Mouse (Mus musculus) adrenal gland, adult (tissue): ENCODE measurements at regions not wholly inside any gene's neighbourhood (a gene's known extent, or its start where the extent isn't known, plus 50 kb on each side); places are given as distances from the start of the nearest gene placed in this dataset.
A peak's percentile ranks its signal among the peaks of the same experiment; 100 is the strongest.

ENCODE experiments used
- DNase-seq, 2 experiments: peaks; one replicate each; pipeline ENCODE4 v3.0.0; 2022 to 2023; ENCODE audit warnings: low spot score in 1 of 2; ENCODE audit not compliant: inconsistent age in 2 of 2

DNA sequence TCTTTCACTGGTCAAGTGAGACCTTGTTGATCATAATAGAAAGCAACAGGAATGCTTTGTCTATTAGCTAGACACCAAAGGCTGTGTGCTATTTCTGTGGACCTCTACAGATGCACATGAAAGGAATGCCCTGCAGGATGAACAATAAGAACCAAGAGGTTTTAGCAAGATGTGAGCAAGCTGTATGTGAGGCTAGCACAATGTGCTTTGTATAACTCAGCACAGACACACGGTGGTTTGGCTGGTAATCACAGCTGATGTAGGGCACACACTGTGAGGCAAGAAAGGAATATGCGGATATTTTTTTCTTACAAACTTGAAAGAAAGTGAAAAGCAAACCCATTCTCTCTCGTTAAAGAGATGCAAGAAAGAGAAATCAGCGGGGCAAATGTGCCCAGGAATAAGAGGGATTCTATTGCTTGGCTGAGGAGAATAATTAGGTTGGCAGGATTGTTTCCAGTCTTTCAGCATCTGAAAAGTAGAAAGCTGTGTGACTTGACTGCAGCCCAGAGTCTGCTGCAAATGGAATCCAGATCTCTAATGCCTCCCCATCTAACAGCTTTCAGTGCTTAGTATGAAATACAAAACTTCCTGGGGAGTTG is 2476.1 kb upstream of the Gm6569 start:
- no peak for DNase-seq

DNA sequence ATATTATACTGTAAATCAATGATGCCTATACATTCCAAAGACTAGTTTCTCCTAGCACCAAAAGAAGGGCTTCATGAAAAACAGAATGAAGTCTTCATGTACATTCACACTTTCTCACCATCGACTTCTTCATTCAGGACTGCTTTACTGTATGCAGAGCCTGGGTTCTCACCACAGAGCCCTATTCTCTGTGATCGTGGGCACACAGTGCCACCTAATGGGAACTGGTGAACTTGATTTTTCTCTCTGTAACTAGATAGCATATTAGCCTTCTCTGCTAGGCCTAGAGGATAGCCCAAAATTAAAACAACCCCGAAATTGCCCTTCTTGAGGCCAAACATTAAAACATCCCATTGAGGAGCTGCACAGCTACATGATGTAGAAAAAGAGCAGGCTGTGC is 2458.6 kb upstream of the Gm6569 start:
- peak; percentile 13 to 69 for DNase-seq
